Mouse (Mus musculus) cerebellum, adult 11 months (tissue): ENCODE results near the gene Lamb1.

ENCODE experiments used
- DNase-seq: peaks from one replicate; pipeline ENCODE4 v3.0.0; 2022

The Lamb1 gene

DNA sequence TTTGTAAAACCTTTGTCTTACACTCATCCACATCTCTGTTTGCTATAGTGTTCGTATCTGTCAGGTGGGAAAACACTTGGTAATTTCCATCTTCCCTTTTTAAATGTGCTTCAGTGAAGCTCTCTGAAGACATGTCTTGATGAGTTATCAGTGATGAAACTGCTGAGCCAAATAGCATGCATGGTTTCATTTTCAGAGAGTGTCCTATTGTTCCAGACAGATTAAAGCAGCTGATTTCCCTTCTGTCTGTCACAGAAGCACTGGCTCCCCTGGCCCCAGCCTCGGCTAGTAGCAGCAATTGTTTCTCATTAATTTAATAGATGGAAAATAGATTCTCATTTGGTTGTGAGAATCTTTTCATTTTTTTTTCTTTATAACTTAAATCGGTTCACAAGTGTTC, 25.9 kb downstream of the Lamb1 start:
- DNase-seq = no peak

DNA sequence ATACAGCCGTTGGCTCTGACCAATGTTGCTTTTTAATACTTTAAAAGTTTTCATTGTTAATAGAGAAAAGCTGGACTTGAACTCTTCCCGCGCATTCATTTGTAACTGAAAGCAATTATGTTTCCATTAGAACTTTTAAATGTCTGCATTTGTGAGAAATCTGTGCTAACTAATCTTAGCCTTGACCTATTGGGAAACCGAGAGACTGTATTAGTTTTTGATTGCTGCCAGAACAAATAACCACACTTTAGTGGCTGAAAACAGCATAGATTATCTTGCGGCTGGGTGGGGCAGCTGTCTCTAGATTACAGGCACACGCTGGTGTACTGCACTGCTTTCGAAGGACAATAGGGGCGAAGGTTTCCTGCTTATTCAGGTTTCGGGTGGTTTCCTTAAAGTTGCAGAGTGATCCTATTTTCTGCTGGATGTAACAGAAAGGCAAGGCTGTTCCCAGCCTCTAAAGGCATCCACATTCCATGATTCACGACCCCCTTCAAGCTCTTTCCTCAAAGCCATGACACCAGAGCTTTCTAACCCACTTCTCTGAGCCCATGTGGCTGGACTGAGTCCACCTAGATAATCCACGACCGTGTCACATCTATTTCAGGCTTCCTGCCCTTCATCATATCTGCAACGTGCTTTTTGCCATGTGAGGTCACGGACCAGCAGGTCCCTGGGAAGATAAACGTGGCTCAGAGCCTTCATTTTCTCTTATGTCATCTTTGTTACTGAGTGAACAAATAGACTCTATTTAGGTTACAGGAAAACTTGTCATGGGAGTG, 28.5 kb downstream of the Lamb1 start:
- no peak for DNase-seq

DNA sequence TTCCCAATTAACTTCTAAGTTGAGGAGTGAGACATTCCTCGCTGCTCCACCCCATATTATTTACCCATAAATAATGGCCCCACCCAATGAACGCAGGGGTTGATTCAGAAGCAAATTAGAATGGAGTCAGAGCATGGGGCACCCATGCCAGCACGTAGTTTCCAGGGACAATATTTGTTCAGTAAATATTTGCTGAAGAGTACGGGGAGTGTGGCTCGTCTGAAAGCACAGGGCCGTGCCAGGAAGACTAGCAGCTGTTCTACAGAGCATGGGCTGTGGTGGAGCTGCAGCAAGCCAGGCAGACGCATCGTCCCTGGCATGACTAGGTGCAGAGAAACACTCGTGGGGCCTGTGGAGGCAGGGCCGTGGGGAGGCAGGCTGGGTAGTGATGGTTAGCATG, 29.5 kb downstream of the Lamb1 start:
- DNase-seq = no peak

DNA sequence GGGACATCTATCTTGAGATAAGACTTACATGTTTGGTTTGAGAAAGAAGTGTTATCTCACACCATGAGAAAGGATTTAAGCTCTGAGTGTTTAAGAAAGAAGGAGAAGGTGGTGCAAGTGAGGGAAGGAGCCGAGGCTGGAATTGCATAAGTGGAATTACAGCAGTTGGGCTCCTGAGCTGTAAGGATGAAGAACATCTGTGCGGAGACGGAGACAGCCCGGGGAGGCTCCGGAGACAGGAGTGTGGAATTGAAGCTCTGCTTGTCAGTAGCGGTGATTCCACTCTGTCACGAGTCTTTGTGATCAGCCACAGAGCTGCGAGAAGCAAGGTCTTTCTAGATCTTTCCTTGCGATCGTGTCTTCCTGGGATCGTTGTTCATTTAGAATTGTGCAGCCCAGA, 30.0 kb downstream of the Lamb1 start:
- no peak for DNase-seq

DNA sequence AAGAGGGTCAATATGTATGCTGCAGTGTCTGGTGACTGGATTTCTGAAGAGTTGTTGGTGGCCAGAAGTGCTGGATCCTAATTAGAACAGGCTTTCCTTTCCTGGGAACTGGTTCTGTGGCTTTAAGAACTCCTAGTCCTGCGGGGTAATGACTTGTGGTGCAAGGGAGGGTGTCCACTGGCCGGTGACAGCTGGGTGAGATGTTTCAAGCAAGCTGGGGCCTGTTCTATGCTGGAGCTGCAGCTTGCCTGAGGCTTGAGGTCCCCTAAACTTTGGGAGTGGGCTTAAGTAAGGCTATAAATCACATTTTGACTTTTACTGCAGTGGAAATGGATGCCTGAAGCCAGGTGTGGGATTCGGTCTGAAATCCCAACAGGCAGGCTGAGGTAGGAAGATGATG, 30.5 kb downstream of the Lamb1 start:
- no peak for DNase-seq

DNA sequence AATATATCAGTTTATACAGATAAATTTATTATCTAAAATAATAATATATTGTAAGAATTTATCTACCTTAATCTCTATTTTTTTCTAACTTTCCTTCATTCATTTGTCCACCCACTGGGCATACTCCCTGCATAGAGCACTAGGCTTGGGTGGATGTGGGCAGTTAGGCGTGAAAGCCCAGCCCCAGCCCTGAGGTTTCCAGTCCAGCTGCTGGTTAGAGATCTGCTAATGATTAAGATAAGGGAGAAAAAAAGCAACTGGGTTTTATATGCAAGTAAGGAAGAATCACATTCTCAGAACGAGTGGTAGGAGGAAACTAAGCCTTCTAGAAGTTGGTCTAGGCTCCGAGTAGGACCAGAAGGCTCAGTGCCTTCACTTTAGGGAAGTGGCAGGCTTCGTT, 31.1 kb downstream of the Lamb1 start:
- no peak for DNase-seq

DNA sequence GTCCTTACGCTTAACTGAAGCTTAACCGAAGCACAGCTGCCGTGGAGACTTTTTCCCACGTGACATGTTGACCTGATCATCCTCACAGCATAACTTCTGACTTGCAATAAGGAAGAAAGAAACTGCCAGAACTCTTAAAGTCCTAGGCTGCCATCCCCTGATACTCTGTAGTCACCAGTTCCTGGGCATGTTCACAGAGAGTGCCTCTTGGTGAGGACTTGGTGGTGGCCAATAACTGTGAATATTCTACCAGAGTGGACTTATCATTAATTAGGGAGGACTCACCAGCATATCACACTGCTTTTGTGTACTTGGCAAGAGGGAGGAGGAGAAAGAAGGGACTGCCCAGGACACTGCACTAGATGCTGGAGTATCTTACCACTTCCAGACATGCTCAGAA, 33.1 kb downstream of the Lamb1 start:
- no peak for DNase-seq

DNA sequence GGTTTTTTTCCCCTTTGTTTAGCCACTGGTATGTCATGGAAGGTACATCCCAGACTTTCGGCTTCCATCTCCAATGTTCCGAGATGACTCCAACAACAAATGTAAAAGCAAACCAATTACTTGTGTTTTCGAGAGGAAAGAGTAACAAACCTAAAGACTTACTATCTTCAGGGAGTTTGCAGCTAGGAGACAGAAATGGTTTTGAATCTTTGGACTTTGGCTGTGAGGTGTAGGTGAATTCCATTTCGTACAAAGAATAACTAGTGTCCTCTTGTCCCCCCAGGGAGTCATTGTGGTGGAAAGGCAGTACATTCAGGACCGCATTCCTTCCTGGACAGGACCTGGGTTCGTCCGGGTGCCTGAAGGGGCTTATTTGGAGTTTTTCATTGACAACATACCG, 33.5 kb downstream of the Lamb1 start:
- no peak for DNase-seq

DNA sequence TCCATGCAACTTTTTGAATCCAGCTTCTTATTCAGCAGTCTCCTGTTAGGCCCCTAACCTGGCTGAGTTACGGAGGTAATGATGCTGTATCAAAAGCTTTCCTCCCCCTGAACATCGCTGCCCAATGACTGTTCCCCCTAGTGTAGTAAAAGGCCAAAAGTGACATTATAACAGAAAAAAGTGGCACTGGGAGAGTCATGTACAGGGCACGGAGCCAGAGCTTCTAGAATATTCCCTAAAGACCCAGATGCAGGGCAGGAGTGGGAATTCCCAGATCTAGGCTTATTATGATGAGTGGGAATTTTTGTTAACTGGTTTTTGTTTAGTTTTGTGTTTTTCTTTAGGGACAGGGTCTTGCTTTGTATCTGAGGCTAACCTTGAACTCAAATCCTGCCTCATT, 34.1 kb downstream of the Lamb1 start:
- no peak for DNase-seq

DNA sequence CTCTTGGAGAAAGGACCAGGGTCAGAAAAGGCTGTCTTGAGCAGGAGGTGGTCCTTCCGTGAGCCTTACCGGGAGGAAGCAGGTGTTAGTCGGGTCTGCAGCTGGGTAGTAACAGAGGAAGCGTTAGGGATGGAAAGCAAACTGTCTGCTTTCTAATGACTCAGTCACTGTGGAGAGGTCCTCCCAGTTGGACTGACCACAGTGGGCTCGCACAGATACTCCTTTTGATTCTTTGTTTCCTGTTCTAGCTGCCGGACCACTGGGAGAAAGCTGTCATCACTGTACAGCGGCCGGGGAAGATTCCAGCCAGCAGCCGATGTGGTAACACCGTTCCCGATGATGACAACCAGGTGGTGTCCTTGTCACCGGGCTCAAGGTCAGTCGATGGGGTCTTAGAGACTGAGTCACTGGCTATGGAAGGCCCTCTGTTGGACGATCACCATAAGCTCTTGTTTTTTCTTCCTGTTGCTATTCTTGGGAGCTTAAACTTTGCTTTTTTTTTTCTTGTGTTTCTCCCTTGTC, 34.7 kb downstream of the Lamb1 start:
- DNase-seq = no peak

DNA sequence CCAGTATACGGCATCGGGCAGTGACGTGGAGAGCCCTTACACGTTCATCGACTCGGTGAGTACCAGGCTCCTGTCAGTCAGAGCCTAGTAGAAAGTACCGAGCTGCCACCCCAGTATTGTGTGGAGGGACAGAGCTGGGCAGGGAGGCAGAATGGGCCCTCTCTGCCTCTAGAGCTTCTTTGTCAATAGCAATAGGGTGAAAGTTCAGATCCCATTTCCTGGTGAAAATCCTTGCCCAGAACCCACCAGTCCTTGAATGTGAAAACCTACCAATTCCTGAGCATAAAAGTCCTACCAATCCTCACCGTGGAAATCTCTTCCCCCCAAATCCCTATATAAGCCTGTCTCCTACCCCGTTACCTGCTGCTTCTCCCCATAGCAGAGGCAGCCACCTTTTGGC, 35.2 kb downstream of the Lamb1 start:
- DNase-seq = no peak

DNA sequence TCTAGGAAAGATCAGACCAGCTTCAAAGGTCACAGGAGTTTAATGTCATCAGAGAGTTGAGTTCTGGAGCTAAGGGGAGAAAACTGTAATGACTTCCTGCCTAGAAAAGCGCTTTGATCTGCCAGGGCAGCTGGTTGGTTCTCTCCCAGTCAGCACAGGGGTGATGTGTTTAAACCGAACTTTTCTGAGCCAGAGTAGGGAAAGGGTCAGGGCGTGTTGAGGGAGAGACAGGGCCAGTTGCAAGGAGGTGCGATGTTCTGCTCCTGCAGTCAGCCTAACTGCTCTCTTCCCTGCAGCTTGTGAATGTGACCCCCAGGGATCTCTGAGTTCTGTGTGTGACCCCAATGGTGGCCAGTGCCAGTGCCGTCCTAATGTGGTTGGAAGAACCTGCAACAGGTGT, 37.2 kb downstream of the Lamb1 start:
- peak; percentile 10 for DNase-seq

DNA sequence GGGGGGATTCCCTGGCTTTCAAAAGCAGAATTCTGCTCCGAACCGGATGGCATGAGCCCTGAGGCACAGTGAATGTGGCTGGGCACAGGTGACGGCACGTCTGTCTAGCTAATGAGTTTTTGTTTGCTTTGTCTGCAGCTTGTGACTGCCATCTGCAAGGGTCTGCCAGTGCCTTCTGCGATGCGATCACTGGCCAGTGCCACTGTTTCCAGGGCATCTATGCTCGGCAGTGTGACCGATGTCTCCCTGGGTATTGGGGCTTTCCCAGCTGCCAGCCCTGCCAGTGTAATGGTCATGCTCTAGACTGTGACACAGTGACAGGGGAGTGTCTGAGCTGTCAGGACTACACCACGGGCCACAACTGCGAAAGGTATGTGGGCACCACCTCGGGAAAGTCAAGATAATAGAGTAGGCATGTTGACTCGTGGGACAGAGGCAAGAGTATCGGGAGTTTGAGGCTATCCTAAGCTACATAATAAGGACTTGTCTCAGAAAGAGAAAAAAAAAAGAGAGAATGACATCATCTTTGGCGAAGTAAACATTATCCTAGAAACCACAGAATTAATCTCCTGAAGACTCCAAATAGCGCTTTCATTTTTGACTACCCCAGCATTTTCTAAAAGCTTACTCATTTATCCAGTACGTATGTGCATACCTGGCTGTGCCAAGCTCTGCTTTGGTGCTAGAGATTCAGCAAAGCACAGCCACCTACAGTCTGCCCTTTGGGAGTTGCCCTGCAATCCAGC, 37.9 kb downstream of the Lamb1 start:
- DNase-seq = no peak

DNA sequence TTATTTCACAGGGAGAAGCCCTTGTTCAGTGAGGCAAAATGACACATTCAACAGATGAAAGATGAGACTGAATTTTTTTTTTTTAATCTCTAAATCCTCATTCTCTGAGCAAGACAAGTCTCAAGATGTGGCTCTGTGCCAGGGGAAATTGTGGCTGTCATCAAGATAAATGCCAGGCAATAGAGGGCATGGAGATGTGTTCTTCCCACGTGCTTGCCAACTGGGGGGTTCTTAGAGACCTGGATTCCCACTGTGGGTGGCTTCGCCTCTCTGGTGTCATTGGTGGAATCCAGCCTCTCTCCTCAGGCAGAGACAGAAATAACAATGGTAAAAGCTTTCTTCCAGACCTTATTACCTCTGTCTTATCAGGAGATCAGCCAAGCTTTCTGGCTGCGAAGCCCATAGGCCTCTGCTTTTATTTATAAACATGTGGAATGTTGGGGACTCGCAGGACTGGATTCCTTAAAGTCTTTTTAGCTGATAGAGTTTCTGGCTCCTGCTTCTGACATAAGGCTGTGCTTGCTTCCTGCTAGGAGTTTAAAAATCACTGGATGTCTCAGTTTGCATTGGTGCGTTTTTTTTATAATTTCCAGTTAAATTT, 41.1 kb downstream of the Lamb1 start:
- no peak for DNase-seq

DNA sequence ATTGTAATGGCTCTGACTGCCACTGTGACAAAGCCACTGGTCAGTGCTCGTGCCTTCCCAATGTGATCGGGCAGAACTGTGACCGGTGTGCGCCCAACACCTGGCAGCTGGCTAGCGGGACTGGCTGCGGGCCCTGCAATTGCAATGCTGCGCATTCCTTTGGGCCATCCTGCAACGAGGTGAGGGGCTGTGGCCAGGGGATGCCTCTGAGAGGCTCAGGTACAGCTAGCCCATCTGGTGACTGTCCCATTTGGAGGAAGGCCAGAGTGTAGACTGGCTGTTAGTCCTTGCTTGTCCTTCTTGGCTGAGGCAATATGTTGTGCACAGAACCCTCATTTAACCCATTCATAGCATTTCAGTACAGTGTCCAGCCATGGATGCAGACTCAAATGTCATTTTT, 42.0 kb downstream of the Lamb1 start:
- no peak for DNase-seq

DNA sequence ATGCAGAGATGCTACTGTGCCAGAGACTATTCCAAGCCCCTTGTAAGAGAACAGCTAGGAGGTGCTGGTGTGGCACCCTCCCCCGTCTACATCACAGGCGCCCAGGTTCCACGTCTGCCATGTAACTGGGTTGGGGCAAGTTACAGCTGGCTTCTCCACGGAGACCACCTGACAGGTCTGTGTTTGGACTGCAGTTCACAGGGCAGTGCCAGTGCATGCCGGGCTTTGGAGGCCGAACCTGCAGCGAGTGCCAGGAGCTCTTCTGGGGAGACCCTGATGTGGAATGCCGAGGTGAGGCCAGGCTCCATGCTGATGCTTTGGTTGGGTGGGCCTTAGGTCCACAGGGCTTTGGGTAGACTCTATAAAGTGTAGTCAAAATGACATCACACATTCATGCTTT, 42.7 kb downstream of the Lamb1 start:
- no peak for DNase-seq

DNA sequence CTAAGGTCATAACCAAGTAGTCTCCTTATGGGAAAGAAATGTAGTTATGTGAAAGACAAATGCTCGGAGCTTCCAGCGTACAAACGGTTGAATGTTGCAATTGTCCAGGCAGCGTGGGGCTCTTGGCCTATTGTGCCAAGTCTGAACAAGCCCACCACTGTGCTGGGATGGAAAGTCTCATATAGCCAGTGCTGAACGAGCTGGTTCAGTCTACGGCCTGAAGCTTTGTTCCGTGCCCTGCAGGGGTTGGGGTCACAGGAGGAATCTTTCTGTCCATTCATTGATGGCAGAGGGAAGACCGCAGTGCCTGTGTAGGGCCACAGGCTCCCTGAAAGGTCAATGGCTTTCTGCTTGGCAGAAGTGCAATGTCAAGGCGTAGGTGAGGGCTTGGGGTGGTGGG, 45.7 kb downstream of the Lamb1 start:
- no peak for DNase-seq

DNA sequence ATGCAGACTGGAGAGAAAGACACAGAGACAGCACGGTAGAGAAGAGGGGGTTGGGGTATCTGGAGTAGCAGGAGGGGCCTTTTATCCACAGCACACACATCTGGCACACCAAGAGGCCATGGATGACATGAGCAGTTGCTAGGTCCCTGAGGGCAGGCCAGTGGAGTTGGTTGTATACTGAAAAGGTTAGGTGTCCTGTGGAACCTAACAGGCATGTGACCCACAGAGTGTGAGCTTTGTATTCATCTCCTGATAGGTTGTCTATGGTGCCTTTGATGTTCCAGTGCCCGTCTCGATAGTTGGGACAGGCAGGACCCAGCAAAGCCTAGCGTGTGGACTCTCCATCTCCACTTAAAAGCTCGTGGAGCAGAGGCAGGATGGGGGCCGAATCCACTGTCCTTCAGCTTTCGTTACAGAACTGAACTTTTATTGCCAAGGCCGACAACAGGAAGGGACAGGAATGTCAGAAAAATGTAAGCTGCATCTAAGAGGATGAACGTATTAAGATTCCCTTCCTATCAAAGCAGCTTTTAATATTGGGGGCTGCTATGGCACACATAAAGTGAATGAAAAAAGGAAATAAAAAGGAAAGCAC, 46.7 kb downstream of the Lamb1 start:
- DNase-seq = no peak

DNA sequence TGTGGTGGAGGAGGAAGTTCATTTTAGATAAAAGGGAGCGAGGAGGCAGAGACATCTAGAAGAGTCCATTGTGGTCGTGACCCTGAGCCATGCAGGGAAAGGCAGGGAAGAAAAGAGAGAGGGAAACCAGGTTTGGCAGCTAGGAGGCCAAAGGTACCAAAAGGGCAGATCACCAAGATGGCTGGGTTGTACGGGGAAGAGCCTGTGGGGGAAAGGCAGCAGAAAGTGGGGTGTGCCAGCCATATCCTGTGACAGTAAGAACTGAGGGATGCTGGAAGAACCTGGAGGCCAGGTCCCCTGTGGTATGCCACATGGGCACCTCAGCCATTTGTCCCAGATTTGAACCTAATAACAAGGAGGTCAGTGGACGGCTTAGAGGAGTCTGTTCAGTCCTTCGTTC, 47.2 kb downstream of the Lamb1 start:
- no peak for DNase-seq

DNA sequence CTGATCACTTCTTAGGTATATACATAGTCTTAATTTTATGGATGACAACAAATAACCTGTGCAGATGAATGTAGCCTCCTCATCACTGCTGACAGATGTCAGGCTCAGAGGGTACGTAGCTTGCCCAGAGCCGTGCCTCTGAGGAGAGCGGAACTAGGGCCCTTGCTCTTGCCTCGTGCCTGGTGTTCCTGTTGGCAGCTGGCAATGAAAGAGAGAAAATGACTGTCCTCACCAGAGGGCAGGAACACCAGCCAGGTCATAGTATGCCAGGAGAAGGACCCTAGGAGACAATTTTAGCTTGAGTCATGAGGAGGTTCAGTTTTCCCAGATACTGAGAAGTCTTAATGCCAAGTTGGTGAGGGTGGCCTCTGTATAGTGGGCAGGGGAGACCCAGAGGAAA, 48.1 kb downstream of the Lamb1 start:
- no peak for DNase-seq

DNA sequence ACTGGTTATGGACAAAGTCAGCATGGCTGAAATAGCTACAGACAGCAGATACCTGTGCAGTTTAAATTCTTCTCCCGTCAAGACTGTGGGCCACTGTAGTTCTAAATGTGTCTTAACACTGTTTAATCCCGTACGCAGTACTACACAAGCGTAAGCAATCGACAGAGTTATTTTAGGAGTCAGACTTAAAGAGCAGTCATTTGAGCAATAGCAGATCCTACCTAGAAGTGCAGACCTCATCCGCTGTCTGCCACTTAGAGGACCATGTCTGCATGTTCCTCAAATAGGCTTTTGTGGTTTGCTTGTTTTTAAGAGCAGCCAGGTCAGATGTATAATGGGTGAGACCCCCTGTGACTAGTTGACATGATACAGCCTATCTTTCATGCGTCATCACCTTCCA, 49.3 kb downstream of the Lamb1 start:
- no peak for DNase-seq

DNA sequence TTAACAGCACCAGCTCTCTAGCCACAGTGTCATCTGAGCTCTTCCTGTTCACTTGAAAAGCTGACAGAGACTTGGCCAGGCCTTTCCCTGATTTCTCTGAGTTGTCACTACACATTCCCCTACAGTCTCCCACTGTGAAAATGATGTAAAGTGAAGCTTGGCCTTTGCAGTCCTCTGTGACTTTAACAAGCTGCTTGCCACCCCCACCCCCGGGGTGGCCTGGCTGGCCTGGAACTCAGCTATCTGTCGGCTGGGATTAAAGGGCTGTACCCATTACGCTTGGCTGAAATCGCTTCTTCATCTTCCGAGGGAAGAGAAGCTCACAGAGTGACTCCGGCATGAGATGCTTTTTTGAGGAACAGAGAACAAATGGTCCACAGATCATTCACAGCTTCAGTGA, 50.9 kb downstream of the Lamb1 start:
- no peak for DNase-seq

DNA sequence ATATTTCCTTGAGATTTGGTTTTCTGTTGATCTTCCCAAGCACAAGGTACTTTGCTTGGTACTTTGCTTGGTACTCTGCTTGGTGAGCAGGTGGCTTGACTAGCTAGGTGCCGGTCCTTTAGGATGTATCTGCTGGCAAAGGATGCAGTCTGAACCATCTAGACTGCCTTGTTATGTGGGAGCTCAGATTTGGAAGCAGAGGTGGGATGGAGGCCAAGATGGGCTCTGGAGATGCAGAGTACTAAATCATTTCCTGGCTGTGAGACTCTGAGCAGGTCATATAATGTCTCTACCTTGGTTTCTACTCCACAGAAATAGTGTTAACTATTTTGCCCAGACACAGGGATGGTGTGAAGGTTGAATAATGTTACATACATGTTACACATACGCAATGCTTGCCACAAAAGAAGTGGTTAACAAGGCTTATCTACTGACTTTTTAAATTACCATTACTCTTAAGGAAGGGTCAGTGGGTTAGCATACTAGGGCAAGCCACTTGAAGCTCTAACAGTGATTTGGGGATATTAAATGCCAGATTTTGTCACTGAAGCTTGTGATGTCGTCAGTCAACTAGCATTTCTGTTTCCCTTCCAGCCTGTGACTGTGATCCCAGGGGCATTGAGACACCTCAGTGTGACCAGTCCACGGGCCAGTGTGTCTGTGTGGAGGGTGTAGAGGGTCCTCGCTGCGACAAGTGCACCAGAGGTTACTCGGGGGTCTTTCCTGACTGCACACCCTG, 52.8 kb downstream of the Lamb1 start:
- no peak for DNase-seq
